Mouse (Mus musculus): ENCODE data around the gene Chd9.

DNA sequence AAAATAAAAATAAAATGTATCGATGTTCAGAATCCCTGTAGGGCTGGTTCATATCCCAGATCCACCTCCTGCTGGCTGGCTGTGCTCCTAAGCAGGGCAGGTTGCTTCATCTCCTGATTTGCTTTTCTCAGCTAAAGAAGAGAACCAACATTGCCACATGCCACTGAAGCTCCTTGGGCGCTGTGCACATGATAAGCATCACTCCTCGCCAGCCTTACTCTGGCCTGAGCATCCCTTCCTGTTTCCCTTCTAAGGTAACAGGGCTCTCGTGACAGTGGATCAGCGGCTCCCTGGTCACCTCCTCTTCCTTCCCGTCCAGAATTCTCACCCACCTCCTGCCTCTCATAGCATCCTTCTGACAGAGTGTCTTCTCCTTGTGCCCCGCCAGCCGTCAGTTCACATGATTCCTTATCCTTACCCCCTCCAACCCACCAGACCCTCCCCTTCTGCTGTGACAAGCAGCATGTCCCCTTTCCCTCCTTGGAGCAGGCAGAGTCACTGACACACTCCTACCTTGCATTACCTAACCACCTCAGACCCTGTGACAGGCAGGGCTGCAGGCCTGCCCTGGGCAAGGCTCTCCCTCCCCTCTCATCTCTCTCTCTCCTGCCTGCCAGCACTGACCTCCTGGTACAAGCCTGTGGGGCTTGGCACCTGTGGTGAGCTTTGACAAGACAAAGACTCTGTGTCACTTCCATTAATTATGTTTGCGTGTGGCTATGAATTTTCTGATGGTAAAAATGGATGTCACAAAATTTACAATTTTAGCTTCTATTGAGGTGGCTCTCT lies 16.2 kb downstream of the Chd9 start:
- TF ChIP-seq POLR2A (IDR thresholded peaks at IDR 0.05; ENCODE audit: insufficient read depth, low read depth, low read length) (no peak), CTCF (IDR thresholded peaks at IDR 0.05; ENCODE audit: insufficient read depth, low read depth, low read length) (no peak)

Data from olfactory bulb, adult 2 months (tissue).